Mouse (Mus musculus) adrenal gland, postnatal 25 days (tissue): ENCODE data around the gene Cldn10. TPM values are rescaled to one million over a fixed set of nuclear protein-coding genes. Genes with fewer than 3 reads are reported as not detected.

Source experiments
- DNase-seq: peaks from one replicate; pipeline ENCODE4 v3.0.0; 2021; ENCODE audit warnings: mixed read lengths
- total RNA-seq: library from RNA; stranded (reverse); gene quantifications from 2 replicates; pipeline ENCODE4 v1.2.3, GENCODE M21; 2021

Gene Cldn10
- total RNA-seq, 1 experiment from 2014 or later: 0.15 TPM

- no peak for DNase-seq
Measured at GRCm38 (mm10) chr14:118829331-118830095, 41.8 kb downstream of the Cldn10 start.

DNA sequence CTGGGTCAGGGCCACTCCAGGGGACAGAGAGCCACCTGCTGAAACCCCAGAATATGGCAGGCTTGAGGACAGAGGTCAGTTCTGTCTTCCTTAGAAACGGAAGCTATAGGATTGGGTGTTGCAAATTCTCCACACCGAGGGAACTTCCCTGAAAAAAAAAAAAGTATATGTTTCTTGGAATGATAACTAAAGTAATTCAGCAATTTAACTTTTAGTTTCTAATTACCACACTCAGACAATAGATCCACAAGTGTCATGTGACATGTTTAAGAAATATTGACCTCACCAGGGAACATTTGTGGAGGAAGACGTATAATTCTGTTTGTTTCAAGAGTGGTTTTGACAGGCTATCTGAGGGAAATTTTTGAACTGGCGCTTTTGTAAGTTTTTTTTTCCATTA is 43.9 kb downstream of the Cldn10 start:
- no peak for DNase-seq

GRCm38 (mm10) chr14:118833241-118833640 is 45.5 kb downstream of the Cldn10 start:
- DNase-seq: no peak

DNA sequence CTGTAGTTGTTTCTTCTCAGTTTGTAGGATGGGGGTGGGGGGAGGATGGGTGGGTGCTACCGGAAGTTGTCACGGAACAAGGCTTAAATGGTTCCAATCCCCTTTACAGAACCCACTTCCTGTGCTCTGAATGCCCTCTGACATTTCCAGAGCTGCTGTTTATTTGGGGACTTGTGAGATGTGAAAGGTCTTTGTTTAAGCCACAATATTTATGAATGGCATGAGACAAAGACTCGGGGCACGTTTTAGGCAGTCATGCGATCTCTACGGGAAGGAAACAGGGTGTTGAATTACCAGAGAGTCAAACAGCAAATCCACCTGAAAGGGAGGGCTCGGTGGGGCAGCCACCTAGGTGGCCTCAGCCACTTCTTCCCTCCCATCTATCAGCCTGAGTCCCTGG is 46.6 kb downstream of the Cldn10 start:
- DNase-seq: no peak

DNA sequence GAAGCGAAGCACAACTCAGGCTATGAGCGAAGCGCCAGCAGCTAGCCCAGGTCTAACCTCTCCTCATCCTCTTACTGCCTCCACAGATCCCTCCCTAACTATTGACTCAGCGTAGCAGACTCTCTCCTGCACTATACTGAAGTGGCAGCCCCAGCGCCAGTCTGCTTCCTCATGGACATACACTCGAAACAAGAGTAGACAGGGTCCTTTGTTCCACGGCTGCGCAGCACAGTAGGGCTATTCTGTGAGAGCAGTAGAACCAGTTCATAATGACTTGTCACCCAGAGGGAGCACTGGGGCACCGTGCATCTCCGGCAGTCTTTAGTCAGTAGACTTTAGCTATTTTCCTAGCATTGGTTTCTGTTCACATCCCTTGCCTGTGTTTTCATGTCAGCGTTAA is 48.4 kb downstream of the Cldn10 start:
- no peak for DNase-seq

GRCm38 (mm10) chr14:118836754-118837153 is 49.0 kb downstream of the Cldn10 start:
- DNase-seq: no peak

GRCm38 (mm10) chr14:118838556-118839120 is 50.9 kb downstream of the Cldn10 start:
- DNase-seq: no peak

- no peak for DNase-seq
Measured at GRCm38 (mm10) chr14:118839416-118839815, 51.7 kb downstream of the Cldn10 start.

- DNase-seq: no peak
Measured at GRCm38 (mm10) chr14:118840027-118840426, 52.3 kb downstream of the Cldn10 start.

DNA sequence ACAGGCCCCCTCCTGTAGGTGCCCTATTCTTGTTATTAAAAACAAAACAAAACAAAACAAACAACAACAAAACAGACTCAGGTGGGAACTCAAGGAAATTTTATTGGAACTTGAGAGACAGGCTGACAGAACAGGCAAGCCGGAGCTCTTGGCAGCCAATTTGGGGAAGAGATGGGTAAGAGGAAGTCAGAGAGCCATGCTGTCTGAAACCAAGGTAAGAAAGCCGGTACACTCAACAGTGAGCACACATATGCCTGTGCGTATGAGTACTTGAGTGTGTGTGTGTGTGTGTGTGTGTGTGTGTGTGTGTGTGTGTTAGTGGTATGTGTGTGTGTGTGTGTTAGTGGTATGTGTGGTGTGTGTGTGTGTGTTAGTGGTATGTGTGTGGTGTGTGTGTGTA is 54.6 kb downstream of the Cldn10 start:
- DNase-seq: no peak

GRCm38 (mm10) chr14:118846834-118847233 is 59.1 kb downstream of the Cldn10 start:
- DNase-seq: no peak

- no peak for DNase-seq
Measured at GRCm38 (mm10) chr14:118848171-118848570, 60.5 kb downstream of the Cldn10 start.

GRCm38 (mm10) chr14:118850011-118850695 is 62.4 kb downstream of the Cldn10 start:
- no peak for DNase-seq

GRCm38 (mm10) chr14:118850696-118851035 is 63.0 kb downstream of the Cldn10 start:
- DNase-seq: no peak

DNA sequence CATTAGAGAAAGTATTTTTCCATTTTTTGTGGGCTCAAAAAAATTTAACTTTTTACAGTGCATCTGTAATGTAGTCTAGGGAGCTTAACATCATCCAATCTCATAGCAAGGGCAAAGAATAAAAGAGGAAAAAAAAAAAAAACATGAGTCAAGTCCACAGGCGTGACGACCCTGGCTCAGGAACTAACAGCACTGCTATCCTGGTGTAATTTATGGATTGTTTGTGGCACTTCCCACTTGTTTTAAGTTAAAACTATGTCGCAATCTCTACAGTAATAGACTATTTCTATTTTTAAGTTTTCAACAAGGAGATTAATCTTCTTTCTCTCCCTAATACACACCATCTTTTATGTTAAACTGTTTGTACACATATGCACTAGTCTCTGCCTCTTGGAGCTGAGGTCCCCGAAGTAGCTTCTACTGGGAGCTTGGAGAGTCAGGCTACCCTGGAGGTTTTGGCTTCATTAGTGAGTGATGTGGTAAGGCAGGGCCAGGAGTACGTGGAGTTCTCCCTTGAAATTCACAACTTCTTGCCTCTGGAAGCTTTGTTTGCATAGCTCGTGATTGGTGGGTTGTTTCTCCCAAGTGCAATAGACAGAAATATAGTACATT is 63.9 kb downstream of the Cldn10 start:
- DNase-seq: no peak

DNA sequence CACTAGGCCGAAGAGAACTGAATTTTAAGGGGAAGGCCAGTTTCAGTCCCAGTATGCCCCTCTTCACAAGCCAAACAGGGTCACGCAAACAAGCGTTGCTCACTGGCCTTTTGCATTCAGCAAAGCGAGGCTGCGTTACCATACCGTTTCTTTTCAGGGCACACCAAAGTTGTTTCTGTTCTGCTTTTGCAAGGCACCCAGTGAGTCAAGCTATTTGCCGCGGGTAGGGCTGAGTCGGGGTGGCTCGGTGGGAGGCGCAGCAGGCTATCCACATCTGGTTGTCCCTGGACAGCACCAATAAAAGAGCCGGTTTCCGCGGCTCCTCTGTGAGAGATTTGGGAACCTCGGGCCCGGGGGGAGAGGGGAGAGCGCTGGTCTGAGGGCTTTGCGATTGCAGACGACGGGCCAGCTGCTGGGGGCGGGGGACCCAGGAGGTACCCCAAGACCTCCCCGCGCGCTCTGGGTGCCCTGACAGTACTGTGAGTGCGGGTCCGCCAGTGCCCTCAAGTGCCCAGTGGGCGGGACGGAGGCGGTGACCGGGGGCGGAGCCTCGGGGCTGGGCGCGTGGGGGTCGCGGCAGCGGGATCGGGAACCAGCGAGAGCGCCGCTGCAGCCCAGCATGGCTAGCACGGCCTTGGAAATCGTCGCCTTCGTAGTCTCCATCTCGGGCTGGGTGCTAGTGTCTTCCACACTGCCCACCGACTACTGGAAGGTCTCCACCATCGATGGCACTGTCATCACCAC is 66.8 kb downstream of the Cldn10 start:
- DNase-seq: peak; percentile 54

- DNase-seq: no peak
Measured at GRCm38 (mm10) chr14:118855141-118855800, 67.6 kb downstream of the Cldn10 start.

DNA sequence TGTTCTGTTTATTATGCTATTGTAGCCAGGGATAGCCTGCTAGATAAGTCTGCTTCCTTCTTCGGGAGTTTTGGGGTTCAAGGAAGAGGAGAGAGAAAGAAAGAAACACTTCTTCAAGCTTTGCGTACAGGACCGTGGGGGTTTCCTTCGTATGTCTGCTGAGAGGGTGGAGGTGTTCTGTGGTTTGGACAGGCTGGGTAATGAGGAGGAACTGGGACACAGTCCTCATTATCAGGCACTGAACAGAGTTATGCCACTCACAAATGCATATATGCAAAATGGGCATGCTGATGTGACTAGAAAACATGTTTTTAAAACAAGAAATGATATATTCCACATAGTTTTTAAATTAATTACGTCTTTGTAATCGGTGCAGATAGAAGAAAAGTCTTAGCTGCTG is 68.9 kb downstream of the Cldn10 start:
- no peak for DNase-seq

- DNase-seq: no peak
Measured at GRCm38 (mm10) chr14:118858318-118858717, 70.6 kb downstream of the Cldn10 start.

DNA sequence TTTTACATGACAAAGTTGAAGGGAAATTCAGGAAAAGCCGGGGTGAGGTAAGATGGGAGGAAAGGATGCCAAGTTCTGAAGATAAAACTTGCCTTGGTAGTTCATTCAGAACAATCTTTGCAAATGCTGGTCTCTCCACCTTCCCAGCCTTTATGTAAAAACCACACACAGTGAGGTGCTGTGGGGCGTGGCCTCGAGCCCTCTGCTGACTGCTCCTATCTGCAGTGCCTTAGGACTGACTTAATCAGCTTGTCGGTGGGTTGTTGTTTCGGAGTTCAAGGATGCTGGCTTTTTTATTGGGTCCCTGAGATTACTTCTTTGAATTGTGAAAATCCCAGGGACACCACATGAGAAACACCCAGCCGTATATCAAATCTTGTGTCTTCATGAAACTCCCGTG is 74.5 kb downstream of the Cldn10 start:
- DNase-seq: no peak

DNA sequence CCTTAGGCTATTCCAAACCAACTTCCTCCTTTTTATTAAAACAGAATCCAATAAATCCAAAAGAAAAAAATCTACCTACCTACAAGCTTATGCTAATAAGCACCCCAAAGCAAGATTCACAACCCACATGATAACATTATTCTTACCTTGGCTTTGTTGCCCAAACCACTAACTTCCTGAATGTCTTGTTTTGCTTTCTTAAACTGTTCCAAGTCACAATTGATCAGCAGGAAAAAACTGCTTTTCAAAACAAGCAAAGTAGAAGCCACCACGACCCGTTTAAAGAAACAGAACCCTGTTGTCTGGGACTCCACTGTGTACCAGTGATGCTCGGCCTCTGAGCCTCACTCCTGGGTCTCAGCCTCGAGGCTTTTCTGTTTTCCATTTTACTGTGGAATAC is 77.2 kb downstream of the Cldn10 start:
- DNase-seq: no peak
